Mouse (Mus musculus): Measurements from ENCODE around the gene Nos1ap. TPM values are rescaled to one million over a fixed set of nuclear protein-coding genes. Genes with fewer than 3 reads are reported as not detected.

Nos1ap gene
- total RNA-seq, 2 experiments from 2014 or later, result 79.2 to 91.1 TPM

DNA sequence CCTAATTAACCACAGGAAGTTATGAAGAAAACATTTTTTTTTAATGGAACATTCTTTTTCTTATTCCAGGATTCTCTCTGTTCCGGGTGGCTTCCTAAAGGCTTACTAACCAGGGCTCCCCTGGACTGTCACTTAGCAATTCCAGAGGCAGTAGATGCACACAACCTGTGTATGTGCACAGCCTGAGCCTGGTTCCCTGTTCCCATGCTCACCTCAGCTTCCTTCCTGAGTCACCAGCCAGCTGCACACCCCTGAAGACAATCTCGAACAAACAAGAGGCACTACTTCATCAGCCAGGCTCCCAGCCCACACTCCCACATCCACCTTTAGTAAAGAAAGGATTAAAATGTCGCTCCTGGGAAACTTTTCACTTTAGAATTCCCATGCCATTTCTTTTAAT lies 144.2 kb downstream of the Nos1ap start:
- intact Hi-C loops (cut with DNase I), result no loop called here
- no peak for DNase-seq (ENCODE audit: extremely low spot score in 1 of 2, low spot score in 2 of 2)

DNA sequence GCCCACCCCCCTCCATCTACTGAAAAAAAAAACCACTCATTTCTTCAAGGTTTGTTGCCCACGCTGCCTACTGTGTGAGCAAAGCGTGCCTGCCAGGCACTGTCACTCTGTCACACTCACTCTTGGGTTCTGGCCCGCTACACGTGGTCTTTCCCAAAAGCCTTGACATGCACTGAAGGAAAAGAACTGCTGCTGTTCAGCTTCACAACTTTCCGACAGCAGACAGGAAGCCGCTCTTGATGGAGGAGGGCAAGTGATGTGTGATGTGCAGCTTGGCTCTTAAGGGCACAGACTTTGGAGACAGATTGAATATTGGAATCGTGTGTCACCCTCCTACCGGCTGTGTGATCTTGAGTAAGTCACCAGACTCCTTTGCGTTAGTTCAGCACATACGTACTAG lies 149.3 kb downstream of the Nos1ap start:
- no peak for DNase-seq (ENCODE audit: extremely low spot score in 1 of 2, low spot score in 2 of 2)
- intact Hi-C loops (cut with DNase I), result no loop called here

DNA sequence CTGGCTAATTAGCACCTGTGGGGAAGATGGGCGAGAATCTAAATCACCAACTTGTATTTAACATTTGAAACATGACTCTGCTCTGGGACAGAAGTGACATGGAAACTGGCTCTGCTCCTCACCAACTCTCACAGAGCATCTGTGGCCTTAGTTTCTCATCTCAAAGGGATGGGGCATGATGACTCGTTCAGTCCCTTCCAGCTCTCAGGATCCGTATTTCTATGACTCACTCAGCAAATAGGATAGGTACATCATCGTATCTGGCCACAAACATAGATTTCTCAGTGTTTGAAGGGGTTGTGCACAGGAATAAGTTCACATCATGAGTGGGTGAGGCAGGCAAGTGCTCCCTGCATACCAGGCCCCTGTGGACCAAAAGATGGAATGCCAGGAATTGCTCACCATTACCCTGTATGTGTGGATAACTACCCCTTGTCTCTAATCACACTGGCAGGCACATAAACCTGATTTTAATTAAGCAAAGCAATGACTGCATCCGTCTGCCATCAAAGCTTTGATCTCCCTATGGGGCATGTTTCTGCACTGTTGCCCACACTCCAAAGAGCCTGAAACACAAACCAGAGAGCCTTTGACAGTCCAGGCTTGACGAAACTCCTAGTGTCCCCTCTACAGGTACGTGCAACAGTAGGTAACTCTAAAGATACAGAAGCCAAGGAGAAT lies 151.1 kb downstream of the Nos1ap start:
- intact Hi-C loops (cut with DNase I), result no loop called here
- no peak for DNase-seq (ENCODE audit: extremely low spot score in 1 of 2, low spot score in 2 of 2)

DNA sequence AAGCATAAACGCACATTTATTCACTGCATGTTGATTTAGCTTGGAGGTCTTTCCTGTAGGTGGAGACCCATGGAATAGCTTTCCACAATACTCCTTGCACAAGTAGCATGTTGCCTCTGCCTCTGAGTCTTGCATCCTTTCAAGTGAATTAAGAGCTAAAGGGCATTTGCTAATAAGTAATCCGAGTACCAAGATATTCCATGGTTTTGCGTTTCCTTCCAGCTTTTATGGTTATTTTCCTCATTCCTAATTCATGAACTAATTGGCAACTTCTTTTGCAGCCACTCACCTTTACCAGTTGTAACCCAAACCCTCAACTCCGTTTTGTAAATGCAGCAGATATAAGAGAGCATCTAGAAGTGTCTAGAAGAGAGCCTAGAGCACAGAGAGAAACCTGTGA lies 155.5 kb downstream of the Nos1ap start:
- intact Hi-C loops (cut with DNase I), result no loop called here
- no peak for DNase-seq (ENCODE audit: extremely low spot score in 1 of 2, low spot score in 2 of 2)

DNA sequence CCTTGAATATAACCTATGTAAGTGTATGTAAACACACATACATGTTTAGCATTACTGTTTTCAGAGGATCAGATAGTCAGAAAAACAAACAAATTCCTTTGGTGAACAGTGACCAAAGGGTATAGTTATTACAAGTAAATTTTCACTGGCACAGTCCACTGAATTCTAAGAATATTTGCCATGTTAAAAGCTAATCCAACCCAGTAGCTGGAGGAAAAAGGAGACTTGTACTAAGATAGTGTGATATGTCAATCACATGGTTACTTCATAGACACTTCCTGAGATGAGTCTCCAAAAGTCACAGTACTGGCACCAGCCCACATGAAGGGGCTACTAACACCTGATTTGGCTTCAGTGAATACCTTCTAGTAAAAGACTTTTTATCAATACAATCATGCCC lies 156.0 kb downstream of the Nos1ap start:
- DNase-seq (ENCODE audit: extremely low spot score in 1 of 2, low spot score in 2 of 2), result no peak
- intact Hi-C loops (cut with DNase I), result no loop called here

DNA sequence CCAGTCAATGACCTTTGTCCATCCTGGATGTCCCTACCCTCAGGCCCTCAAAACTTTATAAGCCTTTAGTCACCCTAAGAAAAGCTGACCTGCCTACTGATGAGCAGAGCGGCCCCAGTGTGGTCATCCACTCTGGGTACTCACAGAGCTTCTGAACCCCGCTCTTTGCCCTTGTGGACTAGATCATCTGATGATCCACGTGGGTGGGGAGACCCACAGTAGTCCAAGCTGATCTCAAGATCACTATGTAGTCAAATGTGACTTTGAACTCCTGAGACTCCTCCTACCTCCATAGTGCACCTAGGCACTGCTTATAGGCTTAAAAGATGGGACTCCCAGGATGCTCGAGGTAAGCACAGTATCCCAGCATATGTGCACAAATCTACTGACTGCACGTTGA lies 157.4 kb downstream of the Nos1ap start:
- no peak for DNase-seq (ENCODE audit: extremely low spot score in 1 of 2, low spot score in 2 of 2)
- intact Hi-C loops (cut with DNase I), result no loop called here

DNA sequence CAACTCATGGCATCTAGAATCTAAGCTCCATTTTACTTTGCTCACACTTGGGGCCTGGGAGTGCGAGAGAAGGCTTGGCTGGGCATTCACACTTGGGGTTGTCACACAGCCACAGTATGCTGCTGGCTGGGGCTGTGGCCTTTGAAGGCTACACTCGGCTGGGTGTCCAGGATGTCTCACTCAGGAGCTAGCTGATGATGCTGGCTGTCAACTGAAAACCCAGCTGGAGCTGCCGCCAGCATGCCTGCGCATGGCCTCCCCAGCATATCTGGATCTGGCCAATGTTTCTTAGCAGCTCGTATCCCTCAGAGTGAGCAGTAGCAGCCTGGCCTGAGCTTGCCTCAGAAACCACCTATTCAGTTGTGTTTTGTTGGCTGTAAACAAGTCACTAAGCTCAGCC lies 158.3 kb downstream of the Nos1ap start:
- intact Hi-C loops (cut with DNase I), result no loop called here
- no peak for DNase-seq (ENCODE audit: extremely low spot score in 1 of 2, low spot score in 2 of 2)

DNA sequence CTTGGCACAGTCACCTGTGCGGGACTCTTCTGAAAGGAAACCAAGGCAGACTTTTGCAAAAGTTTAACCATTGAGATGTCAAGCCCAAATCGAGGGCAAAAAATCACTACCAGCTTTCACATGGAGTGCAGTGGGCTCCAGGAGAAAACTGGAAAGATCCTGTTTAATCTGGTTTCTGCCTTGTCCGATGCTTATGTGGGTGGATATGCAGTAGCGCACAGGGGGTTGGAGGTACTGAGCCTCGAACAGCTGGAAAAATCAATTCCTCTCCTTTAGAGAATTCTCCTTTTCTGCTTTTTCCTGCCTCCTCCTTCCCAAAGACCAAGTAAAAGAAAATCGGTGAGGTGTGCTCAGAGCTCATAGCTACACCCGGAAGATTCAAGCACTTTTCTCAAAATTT lies 159.0 kb downstream of the Nos1ap start:
- no peak for DNase-seq (ENCODE audit: extremely low spot score in 1 of 2, low spot score in 2 of 2)
- intact Hi-C loops (cut with DNase I), result no loop called here

DNA sequence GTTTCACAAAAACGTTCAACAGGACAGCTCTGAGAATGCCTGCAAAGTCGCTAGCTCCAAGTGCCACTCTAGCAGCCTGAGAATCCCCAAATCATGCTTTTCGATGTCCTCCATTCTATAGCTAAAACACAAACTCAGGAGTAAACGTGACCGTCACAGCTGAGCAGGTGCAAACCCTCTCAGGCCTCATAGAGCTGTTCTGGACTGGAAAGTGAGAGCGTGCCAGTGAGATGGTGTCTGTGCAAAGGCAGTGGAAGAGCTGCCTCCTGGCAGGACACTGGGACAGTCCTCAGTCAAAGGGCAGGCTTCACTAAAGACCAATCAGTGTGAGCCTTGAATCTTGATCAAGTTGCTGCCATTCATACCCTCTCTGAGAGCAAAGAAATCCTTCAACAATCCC lies 160.0 kb downstream of the Nos1ap start:
- DNase-seq (ENCODE audit: extremely low spot score in 1 of 2, low spot score in 2 of 2), result no peak
- intact Hi-C loops (cut with DNase I), result no loop called here

DNA sequence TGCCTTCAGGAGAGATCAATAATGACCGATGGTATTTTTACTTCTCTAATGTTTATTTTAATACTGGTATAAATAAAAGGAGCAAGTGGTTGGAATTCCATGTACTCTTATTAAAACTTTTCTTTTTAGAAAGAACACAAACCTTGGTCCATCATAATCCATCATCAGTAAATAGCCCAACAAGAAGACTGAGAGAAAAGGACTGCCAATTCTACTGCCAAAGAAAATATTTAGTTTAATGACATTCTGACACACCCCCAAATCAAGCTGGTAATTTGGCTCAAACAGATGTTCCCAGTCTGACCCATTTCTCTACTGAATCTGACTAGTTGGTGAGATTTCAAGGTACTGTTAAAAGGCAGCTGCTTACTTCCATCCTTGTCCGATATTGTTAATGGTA lies 161.5 kb downstream of the Nos1ap start:
- intact Hi-C loops (cut with DNase I), result no loop called here
- no peak for DNase-seq (ENCODE audit: extremely low spot score in 1 of 2, low spot score in 2 of 2)

DNA sequence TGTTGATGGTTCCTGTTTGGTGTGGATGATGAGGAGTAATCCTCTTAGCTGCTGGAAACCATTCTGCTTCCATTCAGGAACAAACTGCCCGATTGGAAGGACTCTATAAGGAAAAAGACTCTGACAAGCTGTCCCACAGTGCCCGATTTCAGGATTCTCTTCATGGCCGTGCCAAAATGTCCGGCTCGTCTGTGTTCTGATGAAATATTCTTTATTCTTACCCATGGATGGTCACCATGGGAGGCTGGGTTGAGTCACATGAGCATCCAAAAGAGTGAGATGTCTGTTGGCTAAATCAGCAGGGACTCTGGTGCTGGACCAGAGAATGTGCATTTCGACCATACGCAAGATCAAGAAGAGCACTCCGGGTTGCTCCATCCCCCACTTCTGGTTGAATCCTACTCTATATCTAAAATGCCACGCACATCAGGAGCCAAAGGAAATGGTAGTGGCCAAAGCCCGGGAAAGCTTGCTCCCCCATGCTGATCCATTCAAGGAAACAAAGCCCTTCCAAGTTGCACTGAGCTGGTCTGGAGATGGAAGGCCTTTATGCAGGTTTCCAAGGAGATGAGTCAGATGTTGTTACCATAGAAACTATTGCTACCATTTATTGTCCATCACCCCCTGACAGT lies 165.3 kb downstream of the Nos1ap start:
- intact Hi-C loops (cut with DNase I), result no loop called here
- DNase-seq (ENCODE audit: extremely low spot score in 1 of 2, low spot score in 2 of 2), result peak in 1 of 2 experiments; percentile 28

DNA sequence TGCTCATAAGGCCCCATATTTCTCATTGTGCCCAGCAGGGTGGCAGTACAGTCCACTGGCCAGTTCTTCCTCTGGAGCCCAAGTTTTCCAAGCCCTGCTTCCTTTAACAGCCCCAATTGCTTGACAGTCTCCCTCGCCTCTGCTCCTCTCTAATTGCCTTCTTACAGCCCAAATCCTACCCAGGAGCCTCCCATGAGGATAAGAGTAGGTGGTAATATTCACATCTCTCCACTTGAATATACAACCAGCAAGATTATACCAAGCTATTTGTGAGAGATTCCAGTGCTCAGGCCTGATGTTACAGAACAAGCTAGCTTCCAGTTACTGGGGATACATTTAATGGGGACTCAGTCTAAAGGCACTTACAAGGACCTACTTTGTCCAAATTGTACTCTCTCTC lies 166.6 kb downstream of the Nos1ap start:
- intact Hi-C loops (cut with DNase I), result no loop called here
- no peak for DNase-seq (ENCODE audit: extremely low spot score in 1 of 2, low spot score in 2 of 2)

DNA sequence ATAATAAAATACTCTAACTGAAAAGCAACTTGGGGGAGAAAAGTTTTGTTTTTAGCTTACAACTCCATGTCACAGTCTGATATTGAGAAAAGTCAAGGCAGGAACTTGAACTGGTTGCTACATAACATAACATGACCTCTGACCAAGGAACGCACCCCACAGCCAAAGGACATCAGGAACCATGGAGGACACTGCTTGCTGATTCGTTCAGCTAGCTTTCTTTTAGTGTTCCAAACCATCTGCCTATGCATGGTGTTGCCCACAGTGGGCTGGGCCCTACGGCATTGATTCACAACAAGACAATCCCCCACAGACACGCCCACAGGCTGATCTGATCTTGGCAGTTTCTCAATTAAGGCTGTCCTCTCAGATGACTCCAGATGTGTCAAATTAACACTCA lies 167.5 kb downstream of the Nos1ap start:
- intact Hi-C loops (cut with DNase I), result no loop called here
- no peak for DNase-seq (ENCODE audit: extremely low spot score in 1 of 2, low spot score in 2 of 2)

DNA sequence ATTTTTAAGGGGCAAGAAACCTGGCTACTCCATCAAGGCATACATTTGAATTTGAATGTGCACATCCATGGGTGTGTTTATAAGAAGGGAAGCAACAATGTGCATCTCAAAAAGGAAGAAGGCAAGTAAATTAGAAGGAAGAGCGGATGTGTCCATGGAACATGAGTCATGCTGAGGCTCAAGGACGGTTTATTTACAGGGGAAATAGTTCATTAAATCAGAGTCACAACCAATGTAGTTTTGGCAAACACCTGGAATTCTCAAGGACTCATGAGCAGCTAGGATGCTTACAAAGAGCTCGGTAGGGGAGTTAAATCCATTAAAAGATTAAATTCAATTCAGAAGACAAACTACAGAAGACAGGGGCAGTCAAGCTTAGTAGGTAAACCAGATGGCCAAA lies 169.7 kb downstream of the Nos1ap start:
- no peak for DNase-seq (ENCODE audit: extremely low spot score in 1 of 2, low spot score in 2 of 2)
- intact Hi-C loops (cut with DNase I), result no loop called here

DNA sequence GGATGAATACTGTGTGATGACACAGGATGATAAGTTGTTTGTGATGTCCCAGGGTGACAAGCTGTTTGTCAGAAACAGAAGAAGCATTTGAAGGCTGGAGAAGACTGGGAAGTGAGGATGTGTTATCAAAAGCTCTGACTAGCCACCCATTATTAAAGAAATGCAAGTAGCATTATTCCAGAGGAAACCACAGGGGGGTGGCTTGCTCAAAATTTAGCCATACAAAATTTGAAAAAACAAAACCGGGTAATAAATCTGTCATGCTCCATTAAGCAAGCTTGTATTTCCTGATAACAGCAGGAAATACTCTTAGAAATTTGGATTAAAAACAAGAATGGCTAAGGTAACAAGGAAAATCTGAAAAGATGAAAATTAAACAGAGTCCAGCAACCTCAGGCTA lies 171.5 kb downstream of the Nos1ap start:
- no peak for DNase-seq (ENCODE audit: extremely low spot score in 1 of 2, low spot score in 2 of 2)
- intact Hi-C loops (cut with DNase I), result no loop called here

DNA sequence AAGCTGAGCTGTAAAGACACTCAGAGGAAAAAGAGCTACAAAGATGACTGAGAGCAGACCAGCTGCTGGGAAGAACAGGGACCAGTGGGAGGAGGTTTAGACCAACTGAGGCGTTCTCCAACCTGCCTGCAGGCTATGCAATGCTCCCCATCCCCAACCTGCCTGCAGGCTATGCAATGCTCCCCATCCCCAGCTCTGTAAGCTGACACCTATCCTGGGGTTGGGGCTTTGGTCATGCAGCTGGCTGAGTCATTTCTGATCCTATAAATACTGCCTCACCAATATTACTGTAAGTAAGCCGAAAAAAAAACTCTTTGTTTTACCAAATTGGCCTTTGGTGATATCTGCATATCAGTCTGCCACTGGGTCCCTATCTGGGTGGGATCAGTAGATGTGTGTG lies 172.7 kb downstream of the Nos1ap start:
- intact Hi-C loops (cut with DNase I), result no loop called here
- no peak for DNase-seq (ENCODE audit: extremely low spot score in 1 of 2, low spot score in 2 of 2)

DNA sequence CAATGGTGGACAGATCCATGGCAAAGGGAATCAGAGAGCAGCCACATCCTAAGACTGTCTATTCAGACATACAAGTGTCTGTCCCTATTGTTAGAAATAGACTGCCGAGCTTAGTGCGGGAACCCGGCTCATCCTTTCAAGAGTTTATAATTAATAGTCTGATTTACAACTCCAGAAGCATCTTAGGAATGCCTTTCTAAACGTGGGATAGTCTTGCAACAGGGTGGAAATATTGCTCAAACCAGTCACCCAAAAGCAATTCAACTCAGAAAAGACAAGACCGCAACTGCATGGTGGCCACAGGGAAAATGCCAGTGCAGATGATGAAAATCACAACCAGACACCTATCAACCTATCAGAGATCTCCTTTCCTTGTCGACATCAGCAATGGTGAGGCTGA lies 173.5 kb downstream of the Nos1ap start:
- no peak for DNase-seq (ENCODE audit: extremely low spot score in 1 of 2, low spot score in 2 of 2)
- intact Hi-C loops (cut with DNase I), result no loop called here

DNA sequence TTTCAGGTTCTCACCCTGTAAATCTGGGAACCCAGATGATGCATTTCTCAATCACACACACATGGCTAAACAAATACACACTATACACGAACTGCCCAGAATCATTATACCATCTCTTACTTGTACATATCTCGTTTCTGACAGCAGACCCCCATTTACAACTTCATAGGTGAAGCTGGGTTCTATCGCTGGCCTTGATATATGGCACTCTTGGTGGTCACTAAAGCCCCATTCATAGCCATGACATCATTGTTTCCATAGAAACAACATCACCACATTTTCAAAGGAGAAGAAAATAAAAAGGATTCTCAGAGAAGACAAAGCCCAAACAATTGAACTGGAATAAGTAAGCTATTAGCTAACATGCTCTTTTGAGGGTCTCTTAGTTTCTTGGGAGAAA lies 174.3 kb downstream of the Nos1ap start:
- DNase-seq (ENCODE audit: extremely low spot score in 1 of 2, low spot score in 2 of 2), result no peak
- intact Hi-C loops (cut with DNase I), result no loop called here

DNA sequence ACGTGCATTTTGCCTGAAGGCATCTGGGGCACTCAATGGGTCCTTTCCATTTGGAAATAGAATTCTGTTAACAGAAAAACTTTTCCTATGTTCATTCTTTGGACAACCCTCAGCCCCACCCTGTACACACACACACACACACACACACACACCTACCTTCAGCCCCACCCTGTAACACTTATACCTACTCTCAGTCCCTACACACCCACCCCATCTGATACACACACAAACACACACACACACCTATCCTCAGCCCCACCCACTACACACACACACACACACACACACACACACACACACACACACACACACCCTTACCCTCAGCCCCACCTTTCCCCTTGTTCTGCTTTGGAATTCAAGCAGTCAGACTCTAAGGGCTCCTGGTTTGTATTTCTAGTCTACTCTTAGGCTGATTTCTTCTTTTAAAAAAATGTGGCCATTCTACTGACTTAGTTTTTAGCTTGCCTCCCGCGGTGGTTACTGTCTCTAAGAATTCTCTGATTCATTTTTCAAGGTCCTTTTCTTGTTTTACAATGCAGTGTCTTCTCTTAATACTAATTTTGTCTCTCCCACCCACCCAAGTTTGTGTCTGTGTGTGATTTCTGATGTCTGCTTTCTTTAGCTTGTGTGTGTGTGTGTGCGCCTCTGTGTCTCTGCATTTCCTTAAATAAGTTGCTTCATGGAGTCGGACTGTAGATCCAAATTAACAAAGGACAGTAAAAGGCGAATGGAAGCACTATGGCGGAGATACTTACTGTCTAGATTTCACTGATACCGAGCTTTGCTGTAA lies 179.1 kb downstream of the Nos1ap start:
- DNase-seq (ENCODE audit: extremely low spot score in 1 of 2, low spot score in 2 of 2), result no peak

DNA sequence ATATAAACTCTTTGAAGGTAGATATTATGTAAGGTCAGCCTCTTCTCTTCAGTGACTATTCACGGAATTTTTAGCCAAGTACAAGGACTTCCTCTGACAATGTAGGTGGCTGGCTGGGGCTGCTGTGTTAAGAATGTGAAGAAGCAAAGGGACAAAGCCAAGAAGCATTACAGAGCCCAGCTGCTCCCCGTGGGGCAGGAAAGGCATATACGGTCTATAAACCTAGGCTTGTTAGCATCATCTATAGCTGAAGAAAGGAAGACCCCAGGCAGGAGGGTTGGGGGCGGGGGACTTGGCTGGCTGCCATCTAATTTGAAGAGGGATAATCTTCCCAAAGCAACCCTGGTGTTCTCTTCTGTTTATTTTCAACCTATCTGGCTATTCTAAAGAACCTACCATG lies 180.6 kb downstream of the Nos1ap start:
- DNase-seq (ENCODE audit: extremely low spot score in 1 of 2, low spot score in 2 of 2), result no peak
- intact Hi-C loops (cut with DNase I), result no loop called here

More for the DNA sequence above, 179.1 kb downstream of the Nos1ap start:
- intact Hi-C loops (cut with DNase I), result no loop called here

Data from left cerebral cortex, postnatal 10 days (tissue).